Mouse (Mus musculus) kidney, postnatal 0 days (tissue): ENCODE results near the gene Mtmr1. TPM values are rescaled to one million over a fixed set of nuclear protein-coding genes. Genes with fewer than 3 reads are reported as not detected.
"Not testable (repeated sequence)": the region's sequence is repeated elsewhere in the genome, so short reads cannot be mapped to it uniquely, and the experiment has no call there.

ENCODE experiments used
- ATAC-seq: fragments of 200-750 bp; cut with Nextera tagmentation; replicated peaks from 2 replicates; pipeline ENCODE4 v1.8.0; 2017; ENCODE audit warnings: low read depth, moderate number of reproducible peaks, moderate TSS enrichment, moderate library complexity; ENCODE audit not compliant: low FRiP score
- DNase-seq: peaks from one replicate; pipeline ENCODE4 v3.0.0-alpha.2; 2016; ENCODE audit warnings: low spot score
- H3K27ac ChIP-seq: fragments of 300-500 bp; sonication (generic); 2 replicates; pipeline ENCODE4 v1.5.1; 2014; ENCODE audit warnings: mild to moderate bottlenecking
- H3K27me3 ChIP-seq: fragments of 300-500 bp; sonication (generic); 2 replicates; pipeline ENCODE4 v1.6.1; 2014; ENCODE audit warnings: low read length, mixed read lengths; ENCODE audit not compliant: insufficient read depth
- H3K36me3 ChIP-seq: fragments of 300-500 bp; sonication (generic); 2 replicates; pipeline ENCODE4 v1.6.1; 2014; ENCODE audit warnings: low read length, mixed read lengths; ENCODE audit not compliant: insufficient read depth
- H3K4me1 ChIP-seq: fragments of 300-500 bp; sonication (generic); replicated peaks from 2 replicates; pipeline ENCODE4 v1.6.1; 2014; ENCODE audit warnings: antibody characterized with exemption, low read length, mixed read lengths; ENCODE audit not compliant: insufficient read depth
- H3K4me2 ChIP-seq: fragments of 300-500 bp; sonication (generic); 2 replicates; pipeline ENCODE4 v1.6.1; 2014; ENCODE audit warnings: mild to moderate bottlenecking, low read length, moderate library complexity, mixed read lengths
- H3K4me3 ChIP-seq: fragments of 300-500 bp; sonication (generic); replicated peaks from 2 replicates; pipeline ENCODE4 v1.5.1; 2014; ENCODE audit warnings: low read depth, low read length
- H3K9ac ChIP-seq: fragments of 300-500 bp; sonication (generic); 2 replicates; pipeline ENCODE4 v1.6.1; 2014; ENCODE audit warnings: low read depth, low read length
- H3K9me3 ChIP-seq: fragments of 300-500 bp; sonication (generic); replicated peaks from 2 replicates; pipeline ENCODE4 v1.6.1; 2016; ENCODE audit warnings: low read length, inconsistent platforms, mixed read lengths
- CTCF ChIP-seq: IDR thresholded peaks from 2 replicates; pipeline ENCODE4 v1.5.1; 2016; ENCODE audit warnings: antibody characterized with exemption, low read depth, mild to moderate bottlenecking, moderate library complexity
- WGBS: fragments of 180-500 bp; shearing (Covaris S2); extraction: QIAGEN DNeasy Blood & Tissue Kit; methylation state at CpG from one replicate; pipeline ENCODE4 v1.1.7; 2014; 5-methylcytosine and 5-hydroxymethylcytosine counted together
- polyA plus RNA-seq: library from polyadenylated mRNA; unstranded; fragments of >200 nt; fragmentation: Nextera tagmentation; extraction: Ambion mirVana; gene quantifications from 2 replicates; pipeline ENCODE4 v1.2.1, GENCODE M21; 2015

Mtmr1 gene
- polyA plus RNA-seq, result 8.2 and 8.7 TPM in 2 replicates

- Histone ChIP-seq H3K9ac (peak within 1 kb of the TSS; percentile 73), H3K27ac (peak within 1 kb of the TSS; percentile 79), H3K4me3 (peak within 1 kb of the TSS; percentile 56), H3K4me2 (peak within 1 kb of the TSS; percentile 71), H3K4me1 (no peaks in the 10 kb centered on the region), H3K36me3 (no peaks in the 10 kb centered on the region), H3K9me3 (no peaks in the 10 kb centered on the region), H3K27me3 (no peaks in the 10 kb centered on the region)
- peak; percentile 93 for ATAC-seq
- TF ChIP-seq CTCF, result peak; percentile 39; the same call in 1 of the 2 replicates
- DNase-seq, result peak; percentile 69
- 26% methylated on average over 47 of the region's 47 CpGs for WGBS
Measured at GRCm38 (mm10) chrX:71364554-71364991, at the start of gene Mtmr1. TSS of gene Mtmr1 (plus strand) at chrX:71364760.

DNA sequence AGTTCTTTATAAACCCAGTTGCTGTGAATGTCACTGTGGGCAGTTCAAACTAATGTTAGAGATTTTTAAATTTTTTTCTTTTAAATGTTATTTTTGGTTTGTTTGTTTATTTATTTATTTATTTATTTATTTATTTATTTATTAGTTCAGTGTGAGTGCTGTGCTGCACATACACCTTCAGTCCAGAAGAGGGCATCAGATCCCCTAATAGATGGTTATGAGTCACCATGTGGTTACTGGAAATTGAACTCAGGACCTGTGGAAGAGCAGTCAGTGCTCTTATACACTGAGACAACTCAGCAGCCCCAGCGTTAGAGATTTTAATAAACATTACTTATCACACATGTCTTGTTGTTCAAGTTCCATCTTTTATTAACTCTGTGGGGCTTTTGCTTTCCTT is 12.5 kb upstream of the Mtmr1 start:
- 68% methylated on average over 1 of the region's 1 CpGs for WGBS
- Histone ChIP-seq H3K27me3 (no peaks in the 10 kb centered on the region), H3K4me3 (no peak overlapping the region), H3K27ac (no peak overlapping the region), H3K4me1 (no peaks in the 10 kb centered on the region), H3K4me2 (no peak overlapping the region), H3K36me3 (no peaks in the 10 kb centered on the region), H3K9me3 (no peaks in the 10 kb centered on the region), H3K9ac (no peak overlapping the region)
- ATAC-seq, result no peak
- peak; percentile 7 for DNase-seq
- peak; percentile 45 for TF ChIP-seq CTCF

DNA sequence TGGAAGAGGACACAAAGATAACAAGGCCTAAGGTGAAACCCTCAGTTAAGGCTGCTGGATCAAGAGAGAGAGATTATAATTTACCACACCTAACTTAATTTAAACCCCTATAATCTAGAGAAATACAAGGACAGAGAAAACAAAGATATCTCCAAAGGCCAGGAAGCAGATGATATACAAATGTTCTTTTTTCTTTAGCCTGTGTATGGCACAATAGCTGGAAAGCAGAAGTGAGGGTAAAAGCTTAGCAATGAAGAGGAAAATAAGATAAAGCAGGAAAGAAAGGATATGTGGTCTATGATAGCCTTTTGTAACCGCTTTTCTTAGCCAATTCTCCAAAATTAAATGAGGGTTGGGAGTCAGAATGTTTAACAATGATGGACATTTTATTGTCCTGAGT is 9.2 kb upstream of the Mtmr1 start:
- H3K9me3 ChIP-seq, result no peaks in the 10 kb centered on the region
- 47% methylated on average over 1 of the region's 1 CpGs for WGBS
- no peak for TF ChIP-seq CTCF
- no peaks in the 10 kb centered on the region for H3K36me3 ChIP-seq
- H3K9ac ChIP-seq, result no peak overlapping the region
- H3K4me1 ChIP-seq, result no peaks in the 10 kb centered on the region
- no peak overlapping the region for H3K27ac ChIP-seq
- H3K4me2 ChIP-seq, result no peak overlapping the region
- H3K4me3 ChIP-seq, result no peak overlapping the region
- H3K27me3 ChIP-seq, result no peaks in the 10 kb centered on the region
- no peak for DNase-seq
- ATAC-seq, result no peak

DNA sequence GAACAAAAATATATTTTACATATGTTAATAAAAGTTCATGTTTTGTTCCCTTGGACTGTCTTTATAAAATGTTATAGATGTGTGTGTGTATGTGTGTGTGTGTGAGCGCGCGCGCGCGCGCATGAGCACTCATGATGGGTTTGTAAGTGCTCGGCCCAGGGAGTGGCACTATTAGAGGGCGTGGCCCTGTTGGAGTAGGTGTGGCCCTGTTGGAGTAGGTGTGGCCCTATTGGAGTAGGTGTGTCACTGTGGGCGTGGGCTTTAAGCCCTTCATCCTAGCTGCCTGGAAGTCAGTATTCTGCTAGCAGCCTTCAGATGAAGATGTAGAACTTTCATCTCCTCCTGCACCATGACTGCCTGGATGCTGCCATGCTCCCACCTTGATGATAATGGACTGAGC is 2.8 kb upstream of the Mtmr1 start:
- not testable (repeated sequence) for ATAC-seq, H3K4me1 ChIP-seq, H3K27ac ChIP-seq, H3K27me3 ChIP-seq, H3K36me3 ChIP-seq, H3K4me3 ChIP-seq, DNase-seq, H3K4me2 ChIP-seq, H3K9me3 ChIP-seq, H3K9ac ChIP-seq
- 92% methylated on average over 10 of the region's 10 CpGs for WGBS

DNA sequence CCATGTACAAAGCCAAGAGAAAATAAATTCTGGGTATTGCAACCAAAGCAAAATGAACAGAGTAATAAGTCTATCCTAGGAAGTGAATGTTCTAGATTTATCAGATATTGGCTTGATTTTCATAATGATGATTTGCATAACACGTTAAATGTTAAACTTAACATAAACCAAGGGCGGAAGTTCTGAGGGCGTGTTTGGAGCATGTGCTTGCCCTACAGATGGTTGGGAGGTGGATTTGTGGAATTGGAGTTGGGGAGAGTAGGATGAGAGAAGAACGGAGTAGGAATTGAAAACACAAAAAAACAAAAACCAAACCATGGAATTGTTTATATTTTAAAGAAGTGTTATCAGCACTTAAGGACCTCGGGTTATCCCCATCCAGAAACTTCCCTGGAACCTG is 498 bp upstream of the Mtmr1 start:
- WGBS, result 68% methylated on average over 5 of the region's 5 CpGs
- H3K4me1 ChIP-seq, result no peaks in the 10 kb centered on the region
- H3K27me3 ChIP-seq, result no peaks in the 10 kb centered on the region
- 0 out of 2 replicates have a peak overlapping the region, but pooled peaks have one; percentile 79 for H3K27ac ChIP-seq
- H3K9me3 ChIP-seq, result no peaks in the 10 kb centered on the region
- ATAC-seq, result no peak
- DNase-seq, result no peak
- peak overlapping the region; percentile 71 for H3K4me2 ChIP-seq
- no peak for TF ChIP-seq CTCF
- H3K4me3 ChIP-seq, result peak overlapping the region; percentile 56
- H3K9ac ChIP-seq, result no peak overlapping the region
- no peaks in the 10 kb centered on the region for H3K36me3 ChIP-seq

DNA sequence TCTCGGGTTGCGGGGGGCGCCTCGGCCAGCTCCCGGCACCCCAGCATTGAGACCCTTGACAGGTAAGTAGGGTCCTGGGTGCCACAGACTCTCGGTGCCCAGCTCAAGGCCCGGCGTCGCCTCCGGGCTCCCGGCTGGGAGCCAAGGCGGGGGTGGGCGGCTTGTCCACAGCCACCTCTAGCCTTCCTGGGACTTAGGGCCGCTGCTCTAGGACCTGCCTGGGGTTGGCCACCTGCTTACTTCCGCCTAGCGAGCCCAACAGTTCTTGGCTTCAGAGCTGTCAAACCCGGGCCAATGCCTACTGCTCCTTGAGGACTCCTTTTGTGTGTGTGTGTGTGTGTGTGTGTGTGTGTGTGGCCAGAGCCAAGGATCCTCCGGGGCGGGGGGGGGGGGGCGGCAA is 451 bp downstream of the Mtmr1 start:
- peak overlapping the region; percentile 56 for H3K4me3 ChIP-seq
- H3K4me1 ChIP-seq, result no peaks in the 10 kb centered on the region
- peak overlapping the region; percentile 79 for H3K27ac ChIP-seq
- no peaks in the 10 kb centered on the region for H3K9me3 ChIP-seq
- DNase-seq, result peak; percentile 21
- peak overlapping the region; percentile 73 for H3K9ac ChIP-seq
- peak; percentile 77 for ATAC-seq
- 28% methylated on average over 20 of the region's 20 CpGs for WGBS
- peak overlapping the region; percentile 71 for H3K4me2 ChIP-seq
- H3K36me3 ChIP-seq, result no peaks in the 10 kb centered on the region
- H3K27me3 ChIP-seq, result no peaks in the 10 kb centered on the region
- TF ChIP-seq CTCF, result no peak

DNA sequence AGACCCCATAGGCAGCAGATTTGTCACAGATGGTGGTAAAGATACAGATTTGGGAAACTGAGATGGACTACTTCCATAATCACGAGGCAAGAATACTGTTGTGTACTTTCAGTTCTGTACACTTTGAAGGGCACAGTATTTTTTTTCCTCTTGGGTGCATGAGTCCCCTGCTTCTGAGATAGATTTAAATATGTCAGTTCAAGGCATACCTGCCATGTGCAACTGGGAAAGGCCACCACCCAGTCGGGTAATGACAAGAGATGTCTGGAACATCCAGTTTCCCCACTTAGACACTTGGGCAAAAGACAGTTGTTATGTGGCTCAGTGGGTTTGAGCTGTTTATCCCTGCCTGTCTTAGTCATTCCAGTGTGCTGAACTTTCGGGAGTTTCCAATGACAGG is 950 bp downstream of the Mtmr1 start:
- DNase-seq (no peak), ATAC-seq (no peak)
- Histone ChIP-seq H3K27ac (no peak overlapping the region), H3K4me3 (peak overlapping the region; percentile 56; the same call in 1 of the 2 replicates), H3K4me1 (no peaks in the 10 kb centered on the region), H3K4me2 (peak overlapping the region; percentile 71), H3K36me3 (no peaks in the 10 kb centered on the region), H3K9ac (0 out of 2 replicates have a peak overlapping the region, but pooled peaks have one; percentile 73), H3K9me3 (no peaks in the 10 kb centered on the region), H3K27me3 (no peaks in the 10 kb centered on the region)
- TF ChIP-seq CTCF, result no peak
- 61% methylated on average over 3 of the region's 3 CpGs for WGBS
